Mouse (Mus musculus) megakaryocyte, embryonic 14.5 days (primary cell): ENCODE data around the gene Gm47995. TPM values are rescaled to one million over a fixed set of nuclear protein-coding genes. Genes with fewer than 3 reads are reported as not detected.

Source experiments
- H3K27me3 ChIP-seq: replicated peaks from 2 replicates; pipeline ENCODE3; 2012; ENCODE audit warnings: inconsistent platforms
- H3K36me3 ChIP-seq: replicated peaks from 2 replicates; pipeline ENCODE3; 2012; ENCODE audit warnings: low read length, inconsistent platforms, mixed read lengths
- H3K4me1 ChIP-seq: 2 replicates; pipeline ENCODE4 v1.6.1; 2012; ENCODE audit warnings: inconsistent platforms
- H3K4me3 ChIP-seq: replicated peaks from 2 replicates; pipeline ENCODE3; 2012; ENCODE audit warnings: moderate library complexity, mild to moderate bottlenecking, inconsistent platforms
- H3K9me3 ChIP-seq: 2 replicates; pipeline ENCODE4 v1.6.1; 2012; ENCODE audit warnings: inconsistent platforms
- FLI1 ChIP-seq: IDR thresholded peaks from 2 replicates; pipeline ENCODE4 v1.6.1; 2012; ENCODE audit warnings: low read length, inconsistent platforms, mixed read lengths
- GATA1 ChIP-seq: IDR thresholded peaks from 3 replicates; pipeline ENCODE4 v1.6.1; 2012; ENCODE audit warnings: mixed read lengths, low read length, inconsistent platforms, borderline replicate concordance
- polyA plus RNA-seq: library from polyadenylated mRNA; stranded (reverse); fragments of >175 nt; gene quantifications from 2 replicates; pipeline ENCODE4 v1.2.3, GENCODE M21; 2012; ENCODE audit warnings: low replicate concordance; ENCODE audit not compliant: insufficient read depth

The Gm47995 gene
- polyA plus RNA-seq, 1 experiment = not detected

DNA sequence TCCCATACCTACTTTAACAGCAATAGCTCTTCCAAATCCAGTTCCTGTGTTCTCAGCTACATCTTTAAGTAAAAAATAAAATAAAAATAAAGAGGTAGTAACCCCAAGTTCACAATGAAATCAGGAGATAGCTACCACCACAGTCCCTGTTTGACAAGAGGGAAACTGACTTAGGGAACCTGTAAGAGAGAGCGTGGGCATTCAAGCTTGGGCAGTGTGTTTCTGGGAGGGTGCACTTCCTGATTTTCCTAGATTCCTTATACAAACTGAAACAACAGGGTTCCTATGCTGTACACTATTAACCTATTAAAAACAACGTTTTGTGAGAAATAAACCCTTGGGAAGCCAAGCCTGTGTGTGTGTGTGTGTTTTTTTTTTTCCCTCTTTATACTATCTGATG lies 16.6 kb downstream of the Gm47995 start:
- Histone ChIP-seq H3K4me3 (no peak overlapping the region), H3K36me3 (no peaks in the 10 kb centered on the region), H3K27me3 (peaks cover 3% of the 10 kb centered on the region), H3K9me3 (no peaks in the 10 kb centered on the region), H3K4me1 (peaks cover 24% of the 10 kb centered on the region)
- TF ChIP-seq GATA1 (no peak), FLI1 (no peak)

DNA sequence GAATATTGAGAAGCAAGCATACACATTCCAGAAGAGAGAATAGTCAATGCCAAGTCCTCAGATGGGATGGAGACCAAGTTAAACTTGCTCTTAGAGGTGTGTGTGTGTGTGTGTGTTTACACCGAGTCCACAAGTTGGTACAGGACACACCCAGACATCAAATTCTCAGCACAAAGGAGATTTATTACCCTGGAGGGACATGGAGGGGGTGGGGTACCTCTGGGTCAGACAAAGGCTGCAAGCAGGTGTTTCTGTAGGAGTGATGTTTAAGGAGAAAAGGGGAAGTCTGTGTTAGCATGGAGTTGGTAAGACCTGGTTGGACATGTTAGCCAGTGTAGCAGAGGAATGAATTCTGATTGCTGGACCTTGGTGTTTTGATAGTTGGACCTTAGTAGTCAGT lies 17.7 kb downstream of the Gm47995 start:
- no peaks in the 10 kb centered on the region for H3K36me3 ChIP-seq
- no peaks in the 10 kb centered on the region for H3K9me3 ChIP-seq
- H3K4me3 ChIP-seq = no peak overlapping the region
- H3K27me3 ChIP-seq = peaks cover 3% of the 10 kb centered on the region
- TF ChIP-seq FLI1 (no peak), GATA1 (no peak)
- peaks cover 24% of the 10 kb centered on the region for H3K4me1 ChIP-seq

DNA sequence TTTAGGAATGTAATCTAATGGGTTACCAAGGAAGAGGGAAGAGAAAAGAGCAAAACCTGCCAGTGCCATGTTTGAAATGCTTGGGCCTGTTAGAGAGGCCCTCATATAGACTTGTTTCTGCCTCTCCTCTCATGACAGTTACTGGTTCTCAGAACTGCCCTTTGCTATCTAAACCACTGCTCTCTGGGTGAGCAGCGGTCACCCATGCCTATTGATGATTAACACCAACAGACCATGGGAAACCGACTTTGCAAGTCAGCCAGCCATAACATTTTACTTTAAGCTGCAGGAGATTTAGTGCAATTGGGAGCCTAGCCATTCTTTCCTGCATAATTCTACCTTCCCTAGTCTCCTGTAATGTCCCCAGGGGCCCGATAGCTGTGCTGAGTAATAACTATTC lies 18.2 kb downstream of the Gm47995 start:
- no peaks in the 10 kb centered on the region for H3K36me3 ChIP-seq
- H3K9me3 ChIP-seq = no peaks in the 10 kb centered on the region
- no peak overlapping the region for H3K4me3 ChIP-seq
- no peak for TF ChIP-seq FLI1
- no peak for TF ChIP-seq GATA1
- peaks cover 24% of the 10 kb centered on the region for H3K4me1 ChIP-seq
- peaks cover 3% of the 10 kb centered on the region for H3K27me3 ChIP-seq

DNA sequence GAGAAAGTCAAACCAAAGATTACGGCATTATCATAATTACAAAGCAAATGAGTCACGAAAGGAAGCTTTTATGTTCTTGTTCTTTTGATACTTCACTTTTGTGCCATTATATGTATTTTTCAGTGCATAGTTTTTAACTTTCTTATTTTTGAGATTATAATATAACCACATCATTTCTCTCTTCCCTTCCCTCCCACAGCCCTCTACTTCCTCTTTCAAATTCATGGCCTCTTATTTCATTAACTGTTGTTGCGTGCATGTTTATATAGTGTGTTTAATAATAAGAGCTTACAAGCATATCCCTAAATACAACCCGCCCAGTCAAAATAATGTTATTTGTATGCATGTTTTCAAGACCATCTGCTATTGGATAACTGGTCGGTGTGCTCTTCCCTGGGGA lies 20.8 kb downstream of the Gm47995 start:
- no peaks in the 10 kb centered on the region for H3K27me3 ChIP-seq
- no peaks in the 10 kb centered on the region for H3K9me3 ChIP-seq
- no peaks in the 10 kb centered on the region for H3K36me3 ChIP-seq
- no peak overlapping the region for H3K4me3 ChIP-seq
- TF ChIP-seq FLI1 = no peak
- TF ChIP-seq GATA1 = no peak
- peaks cover 24% of the 10 kb centered on the region for H3K4me1 ChIP-seq

DNA sequence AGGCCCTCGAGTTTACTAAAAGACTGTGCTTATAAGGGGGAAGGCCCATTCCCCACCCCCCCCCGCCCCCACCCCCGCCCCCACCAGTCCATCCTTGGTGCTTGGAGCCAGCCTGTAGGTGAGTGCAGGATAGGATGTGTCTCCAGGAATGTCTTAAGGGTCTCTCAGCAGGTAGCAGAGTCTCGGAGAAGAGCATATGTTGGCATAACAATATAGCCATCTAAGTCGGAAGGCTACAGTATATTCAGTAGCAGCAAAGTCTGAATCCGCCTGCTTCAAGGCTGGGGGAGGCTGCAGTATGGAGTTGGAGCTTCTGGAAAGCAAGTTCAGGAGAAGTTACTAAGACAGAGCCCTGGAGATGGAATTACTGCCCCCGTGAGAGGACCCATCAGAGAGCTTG lies 21.9 kb downstream of the Gm47995 start:
- TF ChIP-seq GATA1 (no peak), FLI1 (no peak)

DNA sequence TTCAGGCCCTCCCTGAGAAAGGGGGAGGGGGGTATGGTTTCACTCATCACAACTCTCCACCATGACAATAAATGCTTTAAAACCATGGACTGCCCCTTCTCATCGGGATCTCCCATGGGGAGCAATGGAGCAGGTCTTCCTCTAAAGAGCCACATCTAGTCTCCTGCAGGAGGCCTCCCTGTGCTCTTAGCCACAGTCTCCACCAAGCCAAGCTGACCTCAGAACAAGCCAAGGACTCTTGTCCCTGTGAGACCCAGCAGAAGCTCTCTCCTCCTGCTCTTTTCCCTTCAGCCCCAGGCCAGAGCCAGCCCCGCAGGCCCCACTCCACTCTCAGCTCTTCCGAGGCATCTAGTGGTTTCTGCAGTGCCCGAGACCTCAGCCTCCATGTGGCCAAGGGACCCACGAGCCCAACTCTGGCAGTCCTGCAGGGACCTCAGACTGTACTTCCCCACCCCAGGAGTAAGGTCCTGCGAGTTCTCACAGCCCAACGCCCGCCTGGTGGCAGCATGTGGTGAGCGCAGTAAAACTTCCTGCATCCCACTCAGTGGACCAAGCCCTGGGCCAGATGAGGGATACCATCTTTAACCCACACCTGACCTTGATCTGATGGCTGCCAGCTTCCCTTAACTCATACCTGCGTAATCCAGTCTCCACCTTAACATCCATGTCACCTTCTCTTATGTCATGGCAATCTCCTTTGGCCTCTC lies 24.5 kb downstream of the Gm47995 start:
- Histone ChIP-seq H3K4me3 (no peak overlapping the region), H3K27me3 (no peaks in the 10 kb centered on the region), H3K36me3 (no peaks in the 10 kb centered on the region), H3K9me3 (no peaks in the 10 kb centered on the region), H3K4me1 (0 out of 2 replicates have a peak, but pooled peaks cover 7% of the 10 kb centered on the region)
- no peak for TF ChIP-seq FLI1
- no peak for TF ChIP-seq GATA1

More for the DNA sequence above, 21.9 kb downstream of the Gm47995 start:
- no peaks in the 10 kb centered on the region for H3K27me3 ChIP-seq
- H3K4me3 ChIP-seq = no peak overlapping the region
- peaks cover 17% of the 10 kb centered on the region for H3K4me1 ChIP-seq
- no peaks in the 10 kb centered on the region for H3K36me3 ChIP-seq
- H3K9me3 ChIP-seq = no peaks in the 10 kb centered on the region

DNA sequence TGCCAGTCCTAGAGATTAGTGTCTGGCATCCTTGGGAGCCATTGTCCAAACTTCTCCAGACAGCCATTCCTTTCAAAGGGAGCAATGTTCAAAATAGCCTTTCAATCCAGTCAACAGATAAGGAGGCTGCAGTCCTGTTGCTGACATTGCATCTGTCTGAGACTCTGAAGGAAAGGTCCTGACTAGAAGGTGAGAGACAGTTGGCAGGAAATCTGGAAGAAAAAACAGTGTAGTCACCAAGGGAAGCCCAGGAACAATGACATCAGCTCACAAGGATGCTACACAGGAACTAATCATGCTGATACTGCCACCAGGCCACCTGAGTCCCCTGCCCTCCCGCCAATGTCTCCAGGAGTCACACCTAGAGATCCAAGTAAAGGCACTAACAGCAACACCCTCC lies 25.1 kb downstream of the Gm47995 start:
- Histone ChIP-seq H3K9me3 (no peaks in the 10 kb centered on the region), H3K4me3 (no peak overlapping the region), H3K36me3 (no peaks in the 10 kb centered on the region), H3K4me1 (0 out of 2 replicates have a peak, but pooled peaks cover 5% of the 10 kb centered on the region), H3K27me3 (no peaks in the 10 kb centered on the region)
- TF ChIP-seq GATA1 = no peak
- TF ChIP-seq FLI1 = no peak

DNA sequence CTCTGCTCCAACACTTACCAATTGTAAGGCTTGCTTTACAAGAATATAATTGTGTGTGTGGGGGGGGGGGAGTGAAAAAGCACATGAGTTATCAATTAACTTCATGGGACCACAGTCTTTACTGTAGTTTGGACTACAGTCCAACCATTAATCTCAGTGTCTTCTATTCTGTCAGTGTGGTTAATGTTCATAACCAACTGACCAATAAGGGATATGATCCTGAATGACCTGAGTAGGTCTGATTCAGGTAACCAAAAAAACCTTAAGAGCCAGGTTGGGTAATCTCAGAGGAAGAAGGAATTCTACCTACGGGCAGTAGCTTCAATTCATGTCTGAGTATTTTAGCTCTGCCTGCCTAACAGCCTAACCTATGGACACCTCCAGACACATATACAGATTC lies 26.3 kb downstream of the Gm47995 start:
- Histone ChIP-seq H3K27me3 (no peaks in the 10 kb centered on the region), H3K9me3 (no peaks in the 10 kb centered on the region), H3K4me1 (0 out of 2 replicates have a peak, but pooled peaks cover 5% of the 10 kb centered on the region), H3K4me3 (no peak overlapping the region), H3K36me3 (no peaks in the 10 kb centered on the region)
- no peak for TF ChIP-seq FLI1

DNA sequence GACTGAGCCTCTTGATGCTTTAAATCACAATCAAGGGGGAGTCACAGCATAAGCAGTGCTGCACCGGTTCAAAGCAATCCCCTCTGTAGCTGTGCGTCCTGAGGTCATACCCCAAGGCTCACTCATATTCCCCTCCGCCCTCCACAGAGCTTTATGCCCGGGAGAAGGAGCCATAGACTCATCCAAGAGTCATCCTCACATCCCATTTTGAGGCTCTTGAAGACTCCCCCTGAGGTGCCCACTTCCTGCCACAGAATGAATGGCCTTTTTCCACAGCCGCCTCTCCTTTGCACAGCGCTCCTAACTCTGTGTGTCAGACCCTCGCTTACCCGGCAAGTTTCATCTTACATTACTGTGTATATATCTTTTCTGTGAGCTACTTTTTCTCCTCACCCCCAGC lies 29.3 kb downstream of the Gm47995 start:
- Histone ChIP-seq H3K36me3 (no peaks in the 10 kb centered on the region), H3K27me3 (no peaks in the 10 kb centered on the region), H3K9me3 (no peaks in the 10 kb centered on the region), H3K4me1 (0 out of 2 replicates have a peak, but pooled peaks cover 5% of the 10 kb centered on the region), H3K4me3 (no peak overlapping the region)
- TF ChIP-seq FLI1 = no peak
- TF ChIP-seq GATA1 = no peak

DNA sequence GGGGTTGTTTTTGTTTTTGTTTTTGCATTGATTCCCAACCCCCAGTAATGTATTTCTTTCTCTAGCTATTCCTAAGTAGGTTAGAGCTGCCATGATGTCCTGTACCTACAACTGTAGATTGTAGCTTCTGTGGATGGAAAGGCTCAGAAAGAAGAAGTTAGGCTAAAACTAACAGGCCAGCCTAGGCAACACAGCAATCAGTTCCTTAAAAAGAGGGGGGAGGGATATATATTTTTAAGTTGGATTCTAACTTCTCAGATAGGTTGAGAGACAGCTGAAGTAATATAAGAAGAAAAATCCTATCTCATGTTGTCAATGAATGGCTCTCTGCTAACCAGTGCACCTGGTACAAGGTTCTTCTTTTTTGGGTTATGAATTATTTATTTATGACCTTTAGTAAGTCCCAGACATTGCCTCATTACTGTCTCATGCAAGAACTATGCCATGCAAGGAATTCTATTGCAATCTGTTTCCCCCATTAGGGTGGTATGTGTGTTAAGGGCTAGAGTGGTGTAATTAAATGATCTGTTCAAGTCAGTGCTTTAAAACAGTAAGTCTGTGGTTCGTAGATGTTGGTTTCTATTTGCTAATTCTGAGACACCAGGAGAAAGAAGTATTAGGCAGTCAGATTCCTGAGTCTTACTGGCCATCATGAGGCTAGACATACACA lies 30.2 kb downstream of the Gm47995 start:
- 0 out of 2 replicates have a peak, but pooled peaks cover 5% of the 10 kb centered on the region for H3K4me1 ChIP-seq
- H3K36me3 ChIP-seq = no peaks in the 10 kb centered on the region
- no peak overlapping the region for H3K4me3 ChIP-seq
- no peaks in the 10 kb centered on the region for H3K9me3 ChIP-seq
- no peaks in the 10 kb centered on the region for H3K27me3 ChIP-seq
- TF ChIP-seq FLI1 = no peak
- TF ChIP-seq GATA1 = no peak
